Mouse (Mus musculus) CD4-positive naive resting alpha-beta T cell, adult 57 days (primary cell): Measurements from ENCODE around the gene Hnf1b. TPM values are rescaled to one million over a fixed set of nuclear protein-coding genes. Genes with fewer than 3 reads are reported as not detected.

ENCODE experiments used
- total RNA-seq: library from RNA; stranded (reverse); gene quantifications from one replicate; pipeline ENCODE4 v1.2.4, GENCODE M21; 2023

Gene Hnf1b
- not detected for total RNA-seq

GRCm38 (mm10) chr11:83849529-83850335, at the start of gene Hnf1b:
Gene Hnf1b (plus strand): TSS chr11:83850063.

GRCm38 (mm10) chr11:83941950-83942840, 92.3 kb downstream of the Hnf1b start, which contains the start of gene Ddx52:
Gene Ddx52 (plus strand): TSS chr11:83942062.

Other genes starting within 250 kb of the Hnf1b start
- not detected for gene Rpl9-ps1, start 204.4 kb upstream of the Hnf1b start, total RNA-seq
- 6.0 TPM for gene Ccl3, start 200.7 kb upstream of the Hnf1b start, total RNA-seq
- gene Ccl4, start 187.5 kb upstream of the Hnf1b start, total RNA-seq = 9.0 TPM
- gene Wfdc17, start 146.1 kb upstream of the Hnf1b start, total RNA-seq = not detected
- gene Wfdc18, start 141.0 kb upstream of the Hnf1b start, total RNA-seq = not detected
- gene Wfdc21, start 103.1 kb upstream of the Hnf1b start, total RNA-seq = not detected
- 29.7 TPM for gene Heatr6, start 96.4 kb upstream of the Hnf1b start, total RNA-seq
- gene Ddx52, start 92.0 kb downstream of the Hnf1b start, total RNA-seq = 34.6 TPM
- 78.5 TPM for gene Synrg, start 114.4 kb downstream of the Hnf1b start, total RNA-seq
- gene Dusp14, start 219.2 kb downstream of the Hnf1b start, total RNA-seq = not detected